Mouse (Mus musculus): ENCODE measurements around the gene Hcn2. TPM values are rescaled to one million over a fixed set of nuclear protein-coding genes. Genes with fewer than 3 reads are reported as not detected.

Hcn2 gene
- polyA plus RNA-seq, 2 experiments = 0.09 TPM; not detected in 1

DNA sequence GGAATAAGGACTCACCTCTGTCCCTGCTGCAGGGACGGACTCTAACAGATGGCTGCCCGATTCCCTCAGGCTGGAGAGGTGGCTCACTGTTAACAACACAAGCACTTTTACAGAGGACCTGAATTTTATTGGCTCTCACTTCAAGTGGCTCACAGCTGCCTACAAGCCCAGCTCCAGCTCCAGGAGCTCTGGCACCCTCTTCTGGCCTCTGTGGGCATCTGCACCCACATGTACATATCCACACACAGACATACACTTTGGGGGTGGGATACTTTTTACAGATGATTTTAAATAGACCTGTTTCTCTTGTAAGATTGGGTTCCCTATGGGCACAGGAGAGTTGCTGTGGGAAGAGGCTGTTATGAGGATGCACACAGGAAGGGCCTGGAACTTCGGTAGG, 55.9 kb downstream of the Hcn2 start:
- no peaks in the 10 kb centered on the region for H3K36me3 ChIP-seq (replicated peaks; ENCODE audit: control insufficient read depth, insufficient read depth, low read depth)
- no peak overlapping the region for H3K4me3 ChIP-seq (ENCODE audit: insufficient read depth in 1 of 2, low read depth in 2 of 2, low read length in 2 of 2)
- DNase-seq (ENCODE audit: low read depth in 3 of 3, low spot score in 3 of 3) = no peak
- H3K9me3 ChIP-seq (ENCODE audit: control insufficient read depth, low read length) = peaks cover 3% of the 10 kb centered on the region
- H3K4me2 ChIP-seq (ENCODE audit: low read depth) = no peak overlapping the region
- peak; percentile 60 for TF ChIP-seq CTCF (IDR thresholded peaks at IDR 0.05; ENCODE audit: low read depth)
- TF ChIP-seq EP300 (IDR thresholded peaks at IDR 0.05; ENCODE audit: low read depth) = no peak
- H3K27me3 ChIP-seq (ENCODE audit: control insufficient read depth, insufficient read depth, low read length) = peaks cover 7% of the 10 kb centered on the region
- peaks cover 7 to 8% of the 10 kb centered on the region in 2 experiments for H3K4me1 ChIP-seq (replicated peaks; ENCODE audit: control insufficient read depth in 2 of 2, insufficient read depth in 2 of 2, low read length in 1 of 2)
- 87% methylated on average over 3 of the region's 3 CpGs for WGBS (ENCODE audit: insufficient replicate concordance)
- no peak overlapping the region for H3K27ac ChIP-seq
- no peak for ATAC-seq (ENCODE audit: insufficient read depth)
- H3K9ac ChIP-seq (replicated peaks) = no peak overlapping the region

DNA sequence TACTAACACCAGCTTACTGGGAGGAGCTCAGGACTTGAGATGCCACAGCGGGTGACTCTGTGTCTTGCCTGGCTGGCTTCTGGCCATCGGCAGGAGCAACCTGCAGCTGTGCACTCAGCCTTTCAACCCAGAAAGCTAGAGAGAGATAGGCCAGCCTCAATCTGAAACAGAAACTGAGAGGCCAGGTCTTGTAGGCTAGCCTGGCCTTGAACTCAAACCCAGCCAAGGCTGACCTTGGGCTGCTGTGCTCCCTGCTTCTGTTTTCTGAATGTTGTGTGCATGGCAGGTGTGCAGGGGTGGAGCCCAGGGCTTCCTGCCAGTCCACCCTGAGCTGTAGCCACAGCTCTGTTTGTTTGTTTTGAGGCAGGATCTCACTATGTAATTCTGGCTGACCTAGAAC, 56.8 kb downstream of the Hcn2 start:
- no peak for ATAC-seq (ENCODE audit: insufficient read depth)
- no peak overlapping the region for H3K9ac ChIP-seq (replicated peaks)
- no peak overlapping the region for H3K4me3 ChIP-seq (ENCODE audit: insufficient read depth in 1 of 2, low read depth in 2 of 2, low read length in 2 of 2)
- H3K36me3 ChIP-seq (replicated peaks; ENCODE audit: control insufficient read depth, insufficient read depth, low read depth) = no peaks in the 10 kb centered on the region
- 75% methylated on average over 2 of the region's 2 CpGs for whole genome bisulfite sequencing (ENCODE audit: insufficient replicate concordance)
- H3K4me1 ChIP-seq (replicated peaks; ENCODE audit: control insufficient read depth in 2 of 2, insufficient read depth in 2 of 2, low read length in 1 of 2) = no peaks in the 10 kb centered on the region
- H3K4me2 ChIP-seq (ENCODE audit: low read depth) = no peak overlapping the region
- peaks cover 16% of the 10 kb centered on the region for H3K27me3 ChIP-seq (ENCODE audit: control insufficient read depth, insufficient read depth, low read length)
- TF ChIP-seq EP300 (IDR thresholded peaks at IDR 0.05; ENCODE audit: low read depth) (no peak), CTCF (IDR thresholded peaks at IDR 0.05; ENCODE audit: low read depth) (no peak)
- no peak overlapping the region for H3K27ac ChIP-seq
- H3K9me3 ChIP-seq (ENCODE audit: control insufficient read depth, low read length) = peaks cover 3% of the 10 kb centered on the region
- DNase-seq (ENCODE audit: low read depth in 3 of 3, low spot score in 3 of 3) = no peak

DNA sequence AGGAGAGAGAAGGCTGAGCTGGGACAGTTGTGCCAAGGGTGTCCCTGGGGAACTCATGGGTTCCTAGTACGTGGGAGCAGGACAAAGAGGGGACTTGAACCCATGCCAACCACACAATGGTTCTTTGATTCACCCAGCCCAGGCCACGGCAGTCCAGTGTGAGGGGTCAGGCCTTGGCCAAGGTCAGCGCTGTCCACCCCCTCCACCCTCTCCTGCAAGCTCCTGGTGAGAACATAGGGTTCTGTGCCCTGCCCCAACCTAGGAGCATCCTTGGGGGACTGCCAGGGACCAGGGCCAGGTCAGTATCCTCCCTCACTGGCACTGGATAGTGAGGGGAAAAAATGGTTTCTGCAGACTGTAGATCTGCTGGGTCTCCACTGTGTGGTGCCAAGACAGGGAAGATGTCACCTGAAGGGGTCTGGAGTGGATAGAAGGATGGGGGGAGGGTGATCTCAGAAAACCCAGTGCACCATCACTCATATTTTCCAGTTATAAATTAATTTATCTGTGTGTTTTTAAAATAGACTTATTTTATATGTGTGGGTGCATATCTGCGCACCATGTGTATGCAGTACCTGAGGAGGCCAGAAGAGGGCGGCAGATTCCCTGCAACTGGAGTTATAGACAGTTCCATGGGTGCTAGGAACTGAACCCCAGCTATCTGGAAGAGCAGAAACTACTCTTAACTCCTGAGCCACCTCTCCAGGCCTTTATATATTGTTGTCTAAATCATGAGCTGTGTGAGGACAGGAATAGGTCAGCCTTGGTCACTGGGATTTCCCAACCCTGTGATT, 58.2 kb downstream of the Hcn2 start:
- peaks cover 31% of the 10 kb centered on the region for H3K27me3 ChIP-seq (ENCODE audit: control insufficient read depth, insufficient read depth, low read length)
- 50% methylated on average over 5 of the region's 5 CpGs for WGBS (ENCODE audit: insufficient replicate concordance)
- no peak overlapping the region for H3K27ac ChIP-seq
- DNase-seq (ENCODE audit: low read depth in 3 of 3, low spot score in 3 of 3) (no peak), ATAC-seq (ENCODE audit: insufficient read depth) (no peak)
- no peaks in the 10 kb centered on the region for H3K36me3 ChIP-seq (replicated peaks; ENCODE audit: control insufficient read depth, insufficient read depth, low read depth)
- H3K9me3 ChIP-seq (ENCODE audit: control insufficient read depth, low read length) = peaks cover 3% of the 10 kb centered on the region
- H3K4me3 ChIP-seq (ENCODE audit: insufficient read depth in 1 of 2, low read depth in 2 of 2, low read length in 2 of 2) = no peak overlapping the region
- H3K9ac ChIP-seq (replicated peaks) = no peak overlapping the region
- no peaks in the 10 kb centered on the region for H3K4me1 ChIP-seq (replicated peaks; ENCODE audit: control insufficient read depth in 2 of 2, insufficient read depth in 2 of 2, low read length in 1 of 2)
- no peak for TF ChIP-seq EP300 (IDR thresholded peaks at IDR 0.05; ENCODE audit: low read depth)
- TF ChIP-seq CTCF (IDR thresholded peaks at IDR 0.05; ENCODE audit: low read depth) = peak; percentile 68
- no peak overlapping the region for H3K4me2 ChIP-seq (ENCODE audit: low read depth)

DNA sequence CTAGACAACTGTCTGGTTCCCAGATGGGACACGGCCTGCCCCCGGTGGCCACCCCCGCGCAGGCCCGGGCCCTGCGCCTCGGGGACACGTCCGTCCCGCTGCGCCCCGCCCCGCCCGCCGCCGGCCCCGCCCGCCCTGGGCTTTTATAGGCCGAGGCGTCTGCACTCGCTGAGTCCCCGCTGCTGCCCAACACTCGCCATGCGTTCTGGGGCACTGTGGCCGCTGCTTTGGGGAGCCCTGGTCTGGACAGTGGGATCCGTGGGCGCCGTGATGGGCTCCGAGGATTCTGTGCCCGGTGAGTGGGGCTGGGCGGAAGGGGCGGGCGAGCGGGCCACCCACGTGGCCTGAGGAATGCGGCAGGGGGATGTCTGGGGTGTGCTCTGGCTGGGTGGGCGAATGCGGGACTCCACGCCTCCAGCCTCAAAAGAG, 60.7 kb downstream of the Hcn2 start, which contains the start of gene Fstl3:
Gene Fstl3 (plus strand): TSS at position 170 of the 429 bp plus-strand sequence.
- Histone ChIP-seq H3K4me1 (replicated peaks; ENCODE audit: control insufficient read depth in 2 of 2, insufficient read depth in 2 of 2, low read length in 1 of 2) (peaks cover 7 to 11% of the 10 kb centered on the region in 2 experiments), H3K27ac (no peak within 1 kb of the TSS), H3K9ac (replicated peaks) (no peak within 1 kb of the TSS), H3K4me3 (ENCODE audit: insufficient read depth in 1 of 2, low read depth in 2 of 2, low read length in 2 of 2) (peak within 1 kb of the TSS in 1 of 2 experiments; percentile 34; a peak in 2 of 4 replicates), H3K4me2 (ENCODE audit: low read depth) (peak within 1 kb of the TSS; percentile 58), H3K36me3 (replicated peaks; ENCODE audit: control insufficient read depth, insufficient read depth, low read depth) (no peaks in the 10 kb centered on the region), H3K9me3 (ENCODE audit: control insufficient read depth, low read length) (peaks cover 3% of the 10 kb centered on the region), H3K27me3 (ENCODE audit: control insufficient read depth, insufficient read depth, low read length) (peaks cover 38% of the 10 kb centered on the region)
- DNase-seq (ENCODE audit: low read depth in 3 of 3, low spot score in 3 of 3) (no peak), ATAC-seq (ENCODE audit: insufficient read depth) (no peak)
- WGBS (ENCODE audit: insufficient replicate concordance) = 4% methylated on average over 37 of the region's 39 CpGs
- no peak for TF ChIP-seq CTCF (IDR thresholded peaks at IDR 0.05; ENCODE audit: low read depth)
- no peak for TF ChIP-seq EP300 (IDR thresholded peaks at IDR 0.05; ENCODE audit: low read depth)

DNA sequence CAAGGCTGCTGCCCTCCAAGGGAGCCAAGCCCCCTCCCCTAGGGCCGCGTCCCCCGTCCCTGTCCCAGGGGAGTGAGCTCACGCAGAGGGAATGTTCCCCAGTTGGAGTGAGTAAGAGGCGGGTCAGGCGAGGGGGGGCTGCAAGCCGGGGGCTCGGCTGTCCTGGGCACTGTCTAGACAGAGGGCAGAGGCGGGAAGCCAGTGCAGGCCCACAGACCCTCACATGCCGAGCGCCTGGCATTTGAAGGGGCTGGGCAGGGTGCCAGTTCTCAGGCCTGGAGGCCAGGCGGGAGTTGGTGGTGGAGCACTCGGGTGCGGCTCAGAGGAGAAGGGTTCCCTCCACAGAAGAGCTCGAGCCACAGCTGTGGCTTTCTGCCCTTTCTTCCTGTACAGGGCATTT, 61.6 kb downstream of the Hcn2 start:
- peaks cover 38% of the 10 kb centered on the region for H3K27me3 ChIP-seq (ENCODE audit: control insufficient read depth, insufficient read depth, low read length)
- H3K36me3 ChIP-seq (replicated peaks; ENCODE audit: control insufficient read depth, insufficient read depth, low read depth) = no peaks in the 10 kb centered on the region
- H3K9me3 ChIP-seq (ENCODE audit: control insufficient read depth, low read length) = peaks cover 3% of the 10 kb centered on the region
- no peak overlapping the region for H3K4me2 ChIP-seq (ENCODE audit: low read depth)
- H3K9ac ChIP-seq (replicated peaks) = no peak overlapping the region
- no peak overlapping the region for H3K4me3 ChIP-seq (ENCODE audit: insufficient read depth in 1 of 2, low read depth in 2 of 2, low read length in 2 of 2)
- H3K27ac ChIP-seq = no peak overlapping the region
- TF ChIP-seq EP300 (IDR thresholded peaks at IDR 0.05; ENCODE audit: low read depth) = no peak
- no peak for TF ChIP-seq CTCF (IDR thresholded peaks at IDR 0.05; ENCODE audit: low read depth)
- WGBS (ENCODE audit: insufficient replicate concordance) = 25% methylated on average over 15 of the region's 15 CpGs
- peaks cover 7 to 11% of the 10 kb centered on the region in 2 experiments for H3K4me1 ChIP-seq (replicated peaks; ENCODE audit: control insufficient read depth in 2 of 2, insufficient read depth in 2 of 2, low read length in 1 of 2)
- ATAC-seq (ENCODE audit: insufficient read depth) = no peak
- no peak for DNase-seq (ENCODE audit: low read depth in 3 of 3, low spot score in 3 of 3)
